Mouse (Mus musculus) liver, embryonic 14.5 days (tissue): ENCODE measurements around the gene Olfr638. TPM values are rescaled to one million over a fixed set of nuclear protein-coding genes. Genes with fewer than 3 reads are reported as not detected.

Source experiments
- ATAC-seq: fragments of 200-750 bp; cut with Nextera tagmentation; 2 replicates; pipeline ENCODE4 v1.8.0; 2017; ENCODE audit warnings: moderate number of reproducible peaks, mild to moderate bottlenecking, moderate library complexity; ENCODE audit not compliant: insufficient read depth
- DNase-seq, 3 experiments: peaks; one replicate each; pipeline ENCODE4 v3.0.0-alpha.2; 2012 to 2013; ENCODE audit warnings: low read depth in 3 of 3, low spot score in 3 of 3
- H3K27ac ChIP-seq: fragments of 300-500 bp; sonication (generic); 2 replicates; pipeline ENCODE4 v1.5.1; 2014; ENCODE audit warnings: moderate library complexity, mild to moderate bottlenecking, control low read depth, inconsistent platforms
- H3K27me3 ChIP-seq: fragments of 300-500 bp; sonication (generic); 2 replicates; pipeline ENCODE4 v1.6.1; 2014; ENCODE audit warnings: mild to moderate bottlenecking, low read length, moderate library complexity; ENCODE audit not compliant: control insufficient read depth, insufficient read depth
- H3K36me3 ChIP-seq: fragments of 300-500 bp; sonication (generic); replicated peaks from 2 replicates; pipeline ENCODE4 v1.6.1; 2014; ENCODE audit warnings: low read depth; ENCODE audit not compliant: control insufficient read depth, insufficient read depth
- H3K4me1 ChIP-seq, 2 experiments: fragments of 200-500 bp in 1 of 2; fragments of 300-500 bp in 1 of 2; sonication (generic) in 1 of 2; replicated peaks; 2 replicates each; pipeline ENCODE4 v1.6.1; 2012 to 2014; ENCODE audit warnings: antibody characterized with exemption in 1 of 2, inconsistent platforms in 1 of 2, low read length in 1 of 2; ENCODE audit not compliant: control insufficient read depth in 2 of 2, insufficient read depth in 2 of 2
- H3K4me2 ChIP-seq: fragments of 300-500 bp; sonication (generic); 2 replicates; pipeline ENCODE4 v1.6.1; 2014; ENCODE audit warnings: low read depth, mild to moderate bottlenecking, control low read depth, moderate library complexity
- H3K4me3 ChIP-seq, 2 experiments: fragments of 200-500 bp in 1 of 2; fragments of 300-500 bp in 1 of 2; sonication (generic) in 1 of 2; 2 replicates each; pipeline ENCODE4 v1.5.1; 2012 to 2014; ENCODE audit warnings: low read depth in 2 of 2, low read length in 2 of 2, mild to moderate bottlenecking in 2 of 2, control low read depth in 1 of 2, inconsistent platforms in 1 of 2, moderate library complexity in 1 of 2; ENCODE audit not compliant: insufficient read depth in 1 of 2
- H3K9ac ChIP-seq: fragments of 300-500 bp; sonication (generic); replicated peaks from 2 replicates; pipeline ENCODE4 v1.6.1; 2014; ENCODE audit warnings: mild to moderate bottlenecking, control low read depth, moderate library complexity
- H3K9me3 ChIP-seq: fragments of 300-500 bp; sonication (generic); 2 replicates; pipeline ENCODE4 v1.6.1; 2016; ENCODE audit warnings: low read length, mixed read lengths; ENCODE audit not compliant: control insufficient read depth
- CTCF ChIP-seq: IDR thresholded peaks from 2 replicates; pipeline ENCODE4 v1.5.1; 2016; ENCODE audit warnings: antibody characterized with exemption, low read depth, control low read depth
- EP300 ChIP-seq: IDR thresholded peaks from 2 replicates; pipeline ENCODE4 v1.6.1; 2016; ENCODE audit warnings: antibody characterized with exemption, low read depth
- WGBS: fragments of 180-500 bp; shearing (Covaris S2); extraction: QIAGEN DNeasy Blood & Tissue Kit; methylation state at CpG from one replicate; pipeline ENCODE4 v1.1.7; 2014; ENCODE audit not compliant: insufficient replicate concordance; 5-methylcytosine and 5-hydroxymethylcytosine counted together
- polyA plus RNA-seq, 2 experiments: library from polyadenylated mRNA; depleted of rRNA in 1 of 2; stranded (reverse) in 1 of 2; unstranded in 1 of 2; fragments of >200 nt; fragmentation: Nextera tagmentation in 1 of 2; extraction: Ambion mirVana in 1 of 2; gene quantifications; 2 replicates each; pipeline versions ENCODE4 v1.2.1 to v1.2.3; 2012 to 2014

The Olfr638 gene
- polyA plus RNA-seq, 2 experiments, result 0.18 TPM; not detected in 1

DNA sequence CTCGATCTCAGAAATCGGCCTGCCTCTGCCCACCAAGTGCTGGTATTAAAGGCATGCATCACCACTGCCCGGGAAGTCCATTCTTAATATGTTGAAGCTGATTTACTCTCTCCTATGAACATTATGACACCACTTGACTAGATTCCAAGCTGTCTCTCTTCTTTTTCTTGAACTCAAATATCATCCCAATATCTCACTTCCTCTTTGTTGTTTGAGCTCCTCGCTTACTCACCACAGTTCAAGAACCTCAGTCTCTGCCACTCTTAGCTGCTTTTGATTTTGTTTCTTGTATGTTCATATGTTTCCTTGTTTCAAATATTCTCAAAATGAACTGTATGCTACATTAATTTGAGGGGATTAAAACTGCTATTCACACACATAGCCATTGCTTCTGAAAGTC, 52.2 kb downstream of the Olfr638 start:
- no peak overlapping the region for H3K4me2 ChIP-seq
- TF ChIP-seq CTCF (no peak), EP300 (no peak)
- no peaks in the 10 kb centered on the region for H3K27me3 ChIP-seq
- H3K9ac ChIP-seq, result no peak overlapping the region
- no peaks in the 10 kb centered on the region for H3K9me3 ChIP-seq
- no peak overlapping the region for H3K27ac ChIP-seq
- no peak for ATAC-seq
- no peak overlapping the region for H3K4me3 ChIP-seq
- H3K4me1 ChIP-seq, result no peaks in the 10 kb centered on the region
- WGBS, result 64% methylated on average over 4 of the region's 4 CpGs
- no peak for DNase-seq
- no peaks in the 10 kb centered on the region for H3K36me3 ChIP-seq

DNA sequence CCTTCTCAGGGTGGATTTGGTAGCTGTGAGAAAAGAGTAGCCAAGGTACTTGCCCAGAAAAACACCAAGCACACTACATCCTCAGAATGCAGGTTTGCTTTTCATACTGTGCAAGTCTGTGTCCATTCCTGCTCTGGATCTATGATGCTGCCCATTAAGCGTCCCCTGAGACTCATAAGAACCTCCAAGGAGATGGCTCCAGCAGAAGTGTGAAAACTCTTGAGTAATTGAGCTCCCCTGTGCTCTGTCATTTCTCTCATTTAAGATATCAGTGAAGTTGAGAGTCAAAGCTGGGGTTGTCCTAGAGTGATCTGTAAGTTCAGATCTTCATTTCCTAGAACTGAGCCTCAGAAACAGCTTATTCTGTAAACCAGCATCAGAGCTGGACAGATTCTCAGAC, 54.0 kb downstream of the Olfr638 start, which contains the start of gene Olfr642:
TSS of gene Olfr642 (minus strand) at position 101 of the 400 bp plus-strand sequence.
- ATAC-seq (no peak), DNase-seq (no peak)
- whole genome bisulfite sequencing, result 56% methylated on average over 1 of the region's 1 CpGs
- Histone ChIP-seq H3K27ac (no peak within 1 kb of the TSS), H3K4me2 (no peak within 1 kb of the TSS), H3K4me1 (no peaks in the 10 kb centered on the region), H3K36me3 (no peaks in the 10 kb centered on the region), H3K27me3 (no peaks in the 10 kb centered on the region), H3K9me3 (no peaks in the 10 kb centered on the region), H3K9ac (no peak within 1 kb of the TSS), H3K4me3 (no peak within 1 kb of the TSS)
- TF ChIP-seq EP300, result no peak
- TF ChIP-seq CTCF, result no peak

Other genes with a start within 250 kb of the Olfr638 start
Only the 30 nearest of the 33 such genes appear.
- 0.02 and 0.10 TPM in 2 replicates for gene Olfr68, start 219.0 kb upstream of the Olfr638 start, polyA plus RNA-seq (2012; rRNA removed)
- gene Olfr68, start 219.0 kb upstream of the Olfr638 start, polyA plus RNA-seq (2014; fragmentation: Nextera tagmentation; extraction: Ambion mirVana), result 0.08 TPM in 1 of 2 replicates, not detected in the other
- gene Olfr67, start 206.9 kb upstream of the Olfr638 start, polyA plus RNA-seq (2012; rRNA removed), result 0.02 TPM in 1 of 2 replicates, not detected in the other
- not detected in 2 replicates for gene Olfr67, start 206.9 kb upstream of the Olfr638 start, polyA plus RNA-seq (2014; fragmentation: Nextera tagmentation; extraction: Ambion mirVana)
- 57,913 and 74,220 TPM in 2 replicates for gene Hbb-bt, start 184.8 kb upstream of the Olfr638 start, polyA plus RNA-seq (2012; rRNA removed)
- gene Hbb-bt, start 184.8 kb upstream of the Olfr638 start, polyA plus RNA-seq (2014; fragmentation: Nextera tagmentation; extraction: Ambion mirVana), result 62,702 and 66,320 TPM in 2 replicates
- gene Hbb-bs, start 170.7 kb upstream of the Olfr638 start, polyA plus RNA-seq (2012; rRNA removed), result 195,474 and 209,901 TPM in 2 replicates
- gene Hbb-bs, start 170.7 kb upstream of the Olfr638 start, polyA plus RNA-seq (2014; fragmentation: Nextera tagmentation; extraction: Ambion mirVana), result 126,713 and 131,477 TPM in 2 replicates
- gene Hbb-bh2, start 158.2 kb upstream of the Olfr638 start, polyA plus RNA-seq (2012; rRNA removed), result 0.19 and 0.36 TPM in 2 replicates
- gene Hbb-bh2, start 158.2 kb upstream of the Olfr638 start, polyA plus RNA-seq (2014; fragmentation: Nextera tagmentation; extraction: Ambion mirVana), result not detected in 2 replicates
- gene Hbb-bh1, start 155.6 kb upstream of the Olfr638 start, polyA plus RNA-seq (2012; rRNA removed), result 94.8 and 146 TPM in 2 replicates
- gene Hbb-bh1, start 155.6 kb upstream of the Olfr638 start, polyA plus RNA-seq (2014; fragmentation: Nextera tagmentation; extraction: Ambion mirVana), result 155 and 211 TPM in 2 replicates
- 361 and 394 TPM in 2 replicates for gene Hbb-y, start 145.5 kb upstream of the Olfr638 start, polyA plus RNA-seq (2012; rRNA removed)
- 543 and 665 TPM in 2 replicates for gene Hbb-y, start 145.5 kb upstream of the Olfr638 start, polyA plus RNA-seq (2014; fragmentation: Nextera tagmentation; extraction: Ambion mirVana)
- 0.03 TPM in 1 of 2 replicates, not detected in the other for gene Olfr66, start 112.5 kb upstream of the Olfr638 start, polyA plus RNA-seq (2012; rRNA removed)
- gene Olfr66, start 112.5 kb upstream of the Olfr638 start, polyA plus RNA-seq (2014; fragmentation: Nextera tagmentation; extraction: Ambion mirVana), result not detected in 2 replicates
- gene Olfr64, start 104.3 kb upstream of the Olfr638 start, polyA plus RNA-seq (2012; rRNA removed), result under 0.01 TPM in 1 of 2 replicates, not detected in the other
- gene Olfr64, start 104.3 kb upstream of the Olfr638 start, polyA plus RNA-seq (2014; fragmentation: Nextera tagmentation; extraction: Ambion mirVana), result not detected in 2 replicates
- not detected in 2 replicates for gene Olfr65, start 95.3 kb upstream of the Olfr638 start, polyA plus RNA-seq (2012; rRNA removed)
- gene Olfr65, start 95.3 kb upstream of the Olfr638 start, polyA plus RNA-seq (2014; fragmentation: Nextera tagmentation; extraction: Ambion mirVana), result not detected in 2 replicates
- 0.84 and 0.95 TPM in 2 replicates for gene Olfr631, start 69.9 kb upstream of the Olfr638 start, polyA plus RNA-seq (2012; rRNA removed)
- gene Olfr631, start 69.9 kb upstream of the Olfr638 start, polyA plus RNA-seq (2014; fragmentation: Nextera tagmentation; extraction: Ambion mirVana), result 0.19 and 0.24 TPM in 2 replicates
- gene Olfr632, start 64.4 kb upstream of the Olfr638 start, polyA plus RNA-seq (2012; rRNA removed), result 1.9 and 2.2 TPM in 2 replicates
- 0.52 and 0.69 TPM in 2 replicates for gene Olfr632, start 64.4 kb upstream of the Olfr638 start, polyA plus RNA-seq (2014; fragmentation: Nextera tagmentation; extraction: Ambion mirVana)
- gene Olfr633, start 54.3 kb upstream of the Olfr638 start, polyA plus RNA-seq (2012; rRNA removed), result 0.04 and 0.06 TPM in 2 replicates
- not detected in 2 replicates for gene Olfr633, start 54.3 kb upstream of the Olfr638 start, polyA plus RNA-seq (2014; fragmentation: Nextera tagmentation; extraction: Ambion mirVana)
- 0.02 and 0.03 TPM in 2 replicates for gene Olfr635, start 27.6 kb upstream of the Olfr638 start, polyA plus RNA-seq (2012; rRNA removed)
- gene Olfr635, start 27.6 kb upstream of the Olfr638 start, polyA plus RNA-seq (2014; fragmentation: Nextera tagmentation; extraction: Ambion mirVana), result not detected in 2 replicates
- not detected in 2 replicates for gene Olfr639, start 18.6 kb downstream of the Olfr638 start, polyA plus RNA-seq (2012; rRNA removed)
- 0.03 TPM in 1 of 2 replicates, not detected in the other for gene Olfr639, start 18.6 kb downstream of the Olfr638 start, polyA plus RNA-seq (2014; fragmentation: Nextera tagmentation; extraction: Ambion mirVana)
- not detected in 2 replicates for gene Olfr640, start 26.8 kb downstream of the Olfr638 start, polyA plus RNA-seq (2012; rRNA removed)
- gene Olfr640, start 26.8 kb downstream of the Olfr638 start, polyA plus RNA-seq (2014; fragmentation: Nextera tagmentation; extraction: Ambion mirVana), result not detected in 2 replicates
- gene Olfr641, start 36.7 kb downstream of the Olfr638 start, polyA plus RNA-seq (2012; rRNA removed), result not detected in 2 replicates
- gene Olfr641, start 36.7 kb downstream of the Olfr638 start, polyA plus RNA-seq (2014; fragmentation: Nextera tagmentation; extraction: Ambion mirVana), result not detected in 2 replicates
- gene Olfr642, start 53.9 kb downstream of the Olfr638 start, polyA plus RNA-seq (2012; rRNA removed), result not detected in 2 replicates
- gene Olfr642, start 53.9 kb downstream of the Olfr638 start, polyA plus RNA-seq (2014; fragmentation: Nextera tagmentation; extraction: Ambion mirVana), result not detected in 2 replicates
- gene 4930516K23Rik, start 62.7 kb downstream of the Olfr638 start, polyA plus RNA-seq (2012; rRNA removed), result not detected in 2 replicates
- gene 4930516K23Rik, start 62.7 kb downstream of the Olfr638 start, polyA plus RNA-seq (2014; fragmentation: Nextera tagmentation; extraction: Ambion mirVana), result not detected in 2 replicates
- gene Olfr644, start 73.1 kb downstream of the Olfr638 start, polyA plus RNA-seq (2012; rRNA removed), result not detected in 2 replicates
- not detected in 2 replicates for gene Olfr644, start 73.1 kb downstream of the Olfr638 start, polyA plus RNA-seq (2014; fragmentation: Nextera tagmentation; extraction: Ambion mirVana)
- gene Olfr645, start 86.7 kb downstream of the Olfr638 start, polyA plus RNA-seq (2012; rRNA removed), result not detected in 2 replicates
- not detected in 2 replicates for gene Olfr645, start 86.7 kb downstream of the Olfr638 start, polyA plus RNA-seq (2014; fragmentation: Nextera tagmentation; extraction: Ambion mirVana)
- gene Olfr646, start 106.1 kb downstream of the Olfr638 start, polyA plus RNA-seq (2012; rRNA removed), result not detected in 2 replicates
- gene Olfr646, start 106.1 kb downstream of the Olfr638 start, polyA plus RNA-seq (2014; fragmentation: Nextera tagmentation; extraction: Ambion mirVana), result not detected in 2 replicates
- not detected in 2 replicates for gene Ubqln5, start 131.1 kb downstream of the Olfr638 start, polyA plus RNA-seq (2012; rRNA removed)
- gene Ubqln5, start 131.1 kb downstream of the Olfr638 start, polyA plus RNA-seq (2014; fragmentation: Nextera tagmentation; extraction: Ambion mirVana), result not detected in 2 replicates
- gene Olfr643, start 138.7 kb downstream of the Olfr638 start, polyA plus RNA-seq (2012; rRNA removed), result not detected in 2 replicates
- gene Olfr643, start 138.7 kb downstream of the Olfr638 start, polyA plus RNA-seq (2014; fragmentation: Nextera tagmentation; extraction: Ambion mirVana), result not detected in 2 replicates
- gene Ubqln3, start 144.5 kb downstream of the Olfr638 start, polyA plus RNA-seq (2012; rRNA removed), result not detected in 2 replicates
- not detected in 2 replicates for gene Ubqln3, start 144.5 kb downstream of the Olfr638 start, polyA plus RNA-seq (2014; fragmentation: Nextera tagmentation; extraction: Ambion mirVana)
- gene Ubqlnl, start 151.8 kb downstream of the Olfr638 start, polyA plus RNA-seq (2012; rRNA removed), result not detected in 2 replicates
- not detected in 2 replicates for gene Ubqlnl, start 151.8 kb downstream of the Olfr638 start, polyA plus RNA-seq (2014; fragmentation: Nextera tagmentation; extraction: Ambion mirVana)
- not detected in 2 replicates for gene Olfm5, start 166.1 kb downstream of the Olfr638 start, polyA plus RNA-seq (2012; rRNA removed)
- gene Olfm5, start 166.1 kb downstream of the Olfr638 start, polyA plus RNA-seq (2014; fragmentation: Nextera tagmentation; extraction: Ambion mirVana), result not detected in 2 replicates
- gene Olfr648, start 184.6 kb downstream of the Olfr638 start, polyA plus RNA-seq (2012; rRNA removed), result 0.01 and 0.06 TPM in 2 replicates
- 0.04 TPM in 1 of 2 replicates, not detected in the other for gene Olfr648, start 184.6 kb downstream of the Olfr638 start, polyA plus RNA-seq (2014; fragmentation: Nextera tagmentation; extraction: Ambion mirVana)
- not detected in 2 replicates for gene Olfr649, start 197.2 kb downstream of the Olfr638 start, polyA plus RNA-seq (2012; rRNA removed)
- gene Olfr649, start 197.2 kb downstream of the Olfr638 start, polyA plus RNA-seq (2014; fragmentation: Nextera tagmentation; extraction: Ambion mirVana), result not detected in 2 replicates
- gene Trim6, start 220.0 kb downstream of the Olfr638 start, polyA plus RNA-seq (2012; rRNA removed), result 0.38 and 0.43 TPM in 2 replicates
- 0.28 and 0.44 TPM in 2 replicates for gene Trim6, start 220.0 kb downstream of the Olfr638 start, polyA plus RNA-seq (2014; fragmentation: Nextera tagmentation; extraction: Ambion mirVana)